Mouse (Mus musculus): ENCODE measurements around the gene Slit2. TPM values are rescaled to one million over a fixed set of nuclear protein-coding genes. Genes with fewer than 3 reads are reported as not detected.

Gene Slit2
- total and polyA plus RNA-seq, 3 experiments: 1.8 to 4.5 (median 3.3) TPM

GRCm38 (mm10) chr5:48078730-48079129, 95.8 kb downstream of the Slit2 start:
- WGBS: 55% methylated on average over 1 of the region's 1 CpGs
- H3K36me3 ChIP-seq (ENCODE audit: control insufficient read depth, insufficient read depth, low read length): no peaks in the 10 kb centered on the region
- DNase-seq: no peak
- H3K27ac ChIP-seq: no peak overlapping the region
- intact Hi-C loops (cut with DNase I): no loop called here
- no peaks in the 10 kb centered on the region for H3K27me3 ChIP-seq (ENCODE audit: control insufficient read depth, insufficient read depth, low read length)
- H3K9ac ChIP-seq (ENCODE audit: low read depth, low read length): no peak overlapping the region
- no peaks in the 10 kb centered on the region for H3K4me1 ChIP-seq (ENCODE audit: control insufficient read depth, insufficient read depth, low read length)
- TF ChIP-seq POLR2A (IDR thresholded peaks at IDR 0.05; ENCODE audit: insufficient read depth, low read depth, low read length) (no peak), CTCF (IDR thresholded peaks at IDR 0.05) (no peak), EP300 (IDR thresholded peaks at IDR 0.05; ENCODE audit: insufficient read depth, low read depth, low read length) (no peak)
- H3K79me2 ChIP-seq (replicated peaks; ENCODE audit: control insufficient read depth, insufficient read depth, low read length): no peaks in the 10 kb centered on the region
- H3K4me3 ChIP-seq: no peak overlapping the region

DNA sequence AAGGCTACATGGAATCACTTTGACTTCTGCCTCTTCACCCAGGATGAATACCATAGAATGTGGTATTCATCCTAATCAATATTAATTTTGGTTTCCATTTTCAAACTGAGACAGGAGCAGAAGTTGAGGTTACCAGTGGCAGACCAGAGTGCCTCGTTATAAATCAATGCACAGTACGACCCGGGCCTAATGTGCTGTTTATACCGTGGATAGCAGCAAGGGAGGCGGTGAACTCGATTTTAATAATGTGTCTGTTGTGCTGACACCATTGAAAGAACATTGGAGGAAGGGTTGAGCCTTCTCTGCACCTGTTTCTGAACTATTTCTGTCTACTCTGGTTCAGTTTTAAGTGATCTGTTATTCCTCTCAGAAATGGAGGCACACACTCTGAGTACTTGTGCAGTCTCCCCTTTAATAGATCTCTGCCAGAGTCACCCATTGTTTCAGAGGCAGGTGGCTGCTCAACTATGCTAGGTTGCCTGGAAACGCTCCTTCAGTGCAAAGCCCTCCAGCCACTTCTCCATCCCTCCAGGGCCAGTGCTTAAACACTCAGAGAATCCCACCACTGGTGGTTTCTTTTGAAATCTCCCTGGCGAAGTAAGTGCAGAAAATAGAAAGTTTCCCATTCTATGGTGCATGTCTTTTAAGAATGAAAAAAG, 98.4 kb downstream of the Slit2 start:
- H3K36me3 ChIP-seq (ENCODE audit: control insufficient read depth, insufficient read depth, low read length): no peaks in the 10 kb centered on the region
- no peaks in the 10 kb centered on the region for H3K4me1 ChIP-seq (ENCODE audit: control insufficient read depth, insufficient read depth, low read length)
- TF ChIP-seq CTCF (IDR thresholded peaks at IDR 0.05) (no peak), EP300 (IDR thresholded peaks at IDR 0.05; ENCODE audit: insufficient read depth, low read depth, low read length) (no peak), POLR2A (IDR thresholded peaks at IDR 0.05; ENCODE audit: insufficient read depth, low read depth, low read length) (no peak)
- H3K4me3 ChIP-seq: no peak overlapping the region
- H3K9ac ChIP-seq (ENCODE audit: low read depth, low read length): no peak overlapping the region
- no peak for DNase-seq
- WGBS: 79% methylated on average over 8 of the region's 8 CpGs
- H3K27me3 ChIP-seq (ENCODE audit: control insufficient read depth, insufficient read depth, low read length): no peaks in the 10 kb centered on the region
- intact Hi-C loops (cut with DNase I): no loop called here
- H3K27ac ChIP-seq: no peak overlapping the region
- H3K79me2 ChIP-seq (replicated peaks; ENCODE audit: control insufficient read depth, insufficient read depth, low read length): no peaks in the 10 kb centered on the region

- DNase-seq: no peak
- H3K79me2 ChIP-seq (replicated peaks; ENCODE audit: control insufficient read depth, insufficient read depth, low read length): no peaks in the 10 kb centered on the region
- WGBS: 53% methylated on average over 1 of the region's 1 CpGs
- no peak for TF ChIP-seq EP300 (IDR thresholded peaks at IDR 0.05; ENCODE audit: insufficient read depth, low read depth, low read length)
- TF ChIP-seq CTCF (IDR thresholded peaks at IDR 0.05): peak; percentile 41
- H3K27ac ChIP-seq: no peak overlapping the region
- no peak overlapping the region for H3K9ac ChIP-seq (ENCODE audit: low read depth, low read length)
- no peaks in the 10 kb centered on the region for H3K36me3 ChIP-seq (ENCODE audit: control insufficient read depth, insufficient read depth, low read length)
- intact Hi-C loops (cut with DNase I): loop anchor here (10.0 kb wide), 1 partner anchor 79 kb away; no protein-coding TSS in a partner anchor
- H3K27me3 ChIP-seq (ENCODE audit: control insufficient read depth, insufficient read depth, low read length): no peaks in the 10 kb centered on the region
- no peaks in the 10 kb centered on the region for H3K4me1 ChIP-seq (ENCODE audit: control insufficient read depth, insufficient read depth, low read length)
- no peak overlapping the region for H3K4me3 ChIP-seq
Observed at GRCm38 (mm10) chr5:48113400-48113799, 130.5 kb downstream of the Slit2 start.

DNA sequence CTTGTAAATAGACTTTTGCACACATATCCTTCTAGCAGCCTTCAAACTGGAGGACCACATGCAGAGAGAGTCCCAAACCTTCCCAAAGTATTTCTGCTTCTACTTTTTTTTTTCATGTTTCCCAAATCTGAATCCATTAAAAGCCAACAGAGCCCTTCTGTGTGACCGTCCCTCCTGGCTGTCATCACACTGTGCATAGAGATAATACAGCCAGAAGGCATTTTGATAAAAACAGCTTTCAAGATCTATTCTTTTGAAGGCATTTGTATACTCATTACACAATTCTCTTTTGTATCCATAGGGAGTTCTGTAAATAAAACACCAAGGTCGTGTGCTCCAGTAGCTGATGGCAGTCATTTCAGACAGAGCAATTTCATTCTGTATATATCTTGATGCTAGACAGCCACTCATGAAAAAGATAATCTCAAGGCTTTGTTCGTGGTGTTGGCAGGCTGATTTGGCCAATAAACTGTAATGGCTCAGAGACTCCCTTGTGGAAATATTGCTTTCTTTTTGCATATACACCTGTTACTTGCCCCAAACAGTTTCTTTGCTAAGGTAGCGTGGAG, 132.1 kb downstream of the Slit2 start:
- Histone ChIP-seq H3K4me1 (ENCODE audit: control insufficient read depth, insufficient read depth, low read length) (no peaks in the 10 kb centered on the region), H3K27ac (no peak overlapping the region), H3K27me3 (ENCODE audit: control insufficient read depth, insufficient read depth, low read length) (no peaks in the 10 kb centered on the region), H3K4me3 (no peak overlapping the region), H3K79me2 (replicated peaks; ENCODE audit: control insufficient read depth, insufficient read depth, low read length) (no peaks in the 10 kb centered on the region), H3K9ac (ENCODE audit: low read depth, low read length) (no peak overlapping the region), H3K36me3 (ENCODE audit: control insufficient read depth, insufficient read depth, low read length) (no peaks in the 10 kb centered on the region)
- intact Hi-C loops (cut with DNase I): loop anchor here (10.0 kb wide), 1 partner anchor 80 kb away; no protein-coding TSS in a partner anchor
- 35% methylated on average over 4 of the region's 4 CpGs for WGBS
- DNase-seq: no peak
- TF ChIP-seq POLR2A (IDR thresholded peaks at IDR 0.05; ENCODE audit: insufficient read depth, low read depth, low read length) (no peak), CTCF (IDR thresholded peaks at IDR 0.05) (no peak), EP300 (IDR thresholded peaks at IDR 0.05; ENCODE audit: insufficient read depth, low read depth, low read length) (no peak)

GRCm38 (mm10) chr5:48122651-48123050, 139.7 kb downstream of the Slit2 start:
- Histone ChIP-seq H3K4me1 (ENCODE audit: control insufficient read depth, insufficient read depth, low read length) (no peaks in the 10 kb centered on the region), H3K27me3 (ENCODE audit: control insufficient read depth, insufficient read depth, low read length) (no peaks in the 10 kb centered on the region), H3K36me3 (ENCODE audit: control insufficient read depth, insufficient read depth, low read length) (no peaks in the 10 kb centered on the region), H3K9ac (ENCODE audit: low read depth, low read length) (no peak overlapping the region), H3K4me3 (no peak overlapping the region), H3K27ac (no peak overlapping the region), H3K79me2 (replicated peaks; ENCODE audit: control insufficient read depth, insufficient read depth, low read length) (no peaks in the 10 kb centered on the region)
- intact Hi-C loops (cut with DNase I): no loop called here
- 85% methylated on average over 5 of the region's 5 CpGs for WGBS
- DNase-seq: no peak
- no peak for TF ChIP-seq CTCF (IDR thresholded peaks at IDR 0.05)
- TF ChIP-seq EP300 (IDR thresholded peaks at IDR 0.05; ENCODE audit: insufficient read depth, low read depth, low read length): no peak
- TF ChIP-seq POLR2A (IDR thresholded peaks at IDR 0.05; ENCODE audit: insufficient read depth, low read depth, low read length): no peak

DNA sequence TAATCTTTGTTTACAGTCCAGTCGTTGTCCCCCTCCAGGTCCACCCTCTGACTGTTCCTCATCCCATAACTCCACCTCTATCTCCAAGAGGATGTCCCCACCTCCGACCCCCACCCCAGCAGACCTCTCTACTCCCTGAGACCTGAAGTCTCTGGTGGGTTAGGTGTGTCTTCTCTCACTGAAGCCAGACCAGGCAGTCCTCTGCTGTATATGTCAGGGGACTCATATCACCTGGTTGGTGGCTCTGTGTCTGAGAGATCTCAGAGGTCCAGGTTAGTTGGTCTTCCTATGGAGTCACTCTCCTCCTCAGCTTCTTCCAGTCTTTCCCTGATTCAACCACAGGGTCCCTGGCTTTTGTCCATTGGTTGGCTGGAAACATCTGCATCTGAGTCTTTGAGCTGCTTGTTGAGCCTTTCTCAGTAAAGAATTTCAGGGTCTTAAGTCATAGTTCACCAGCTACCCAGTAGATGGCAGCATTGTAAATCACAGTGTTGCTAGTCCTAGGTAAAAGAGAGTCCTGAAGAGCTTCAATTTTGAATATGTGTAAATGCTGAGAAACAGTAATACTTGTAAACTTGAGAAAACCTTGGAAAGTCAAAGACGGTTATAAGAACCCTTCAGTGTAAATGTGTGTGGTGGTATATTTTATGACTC, 143.0 kb downstream of the Slit2 start:
- 59% methylated on average over 3 of the region's 3 CpGs for WGBS
- no peaks in the 10 kb centered on the region for H3K27me3 ChIP-seq (ENCODE audit: control insufficient read depth, insufficient read depth, low read length)
- no peak overlapping the region for H3K27ac ChIP-seq
- intact Hi-C loops (cut with DNase I): loop anchor here (1.0 to 5.0 kb wide), 2 partner anchors 111 to 220 kb away; no protein-coding TSS in a partner anchor
- DNase-seq: no peak
- no peak overlapping the region for H3K9ac ChIP-seq (ENCODE audit: low read depth, low read length)
- no peaks in the 10 kb centered on the region for H3K79me2 ChIP-seq (replicated peaks; ENCODE audit: control insufficient read depth, insufficient read depth, low read length)
- no peaks in the 10 kb centered on the region for H3K36me3 ChIP-seq (ENCODE audit: control insufficient read depth, insufficient read depth, low read length)
- H3K4me3 ChIP-seq: no peak overlapping the region
- TF ChIP-seq CTCF (IDR thresholded peaks at IDR 0.05) (peak; percentile 72), EP300 (IDR thresholded peaks at IDR 0.05; ENCODE audit: insufficient read depth, low read depth, low read length) (no peak)
- no peaks in the 10 kb centered on the region for H3K4me1 ChIP-seq (ENCODE audit: control insufficient read depth, insufficient read depth, low read length)

Measured in heart, adult 2 months (tissue).